Mouse (Mus musculus): ENCODE results near the gene Olfr693. TPM values are rescaled to one million over a fixed set of nuclear protein-coding genes. Genes with fewer than 3 reads are reported as not detected.
"Not testable (repeated sequence)": the region's sequence is repeated elsewhere in the genome, so short reads cannot be mapped to it uniquely, and the experiment has no call there.

Gene Olfr693
- polyA plus RNA-seq (2014; fragmentation: Nextera tagmentation; extraction: Ambion mirVana), result not detected in 2 replicates

- Histone ChIP-seq H3K36me3 (ENCODE audit: control insufficient read depth, insufficient read depth, low read length) (no peaks in the 10 kb centered on the region), H3K4me3 (ENCODE audit: low read depth, low read length) (no peak within 1 kb of the TSS), H3K27ac (ENCODE audit: low read depth, low read length) (no peak within 1 kb of the TSS), H3K4me1 (ENCODE audit: control insufficient read depth, insufficient read depth, low read length) (no peaks in the 10 kb centered on the region), H3K27me3 (ENCODE audit: control insufficient read depth, insufficient read depth, low read length) (no peaks in the 10 kb centered on the region), H3K9me3 (ENCODE audit: control insufficient read depth, low read length) (no peaks in the 10 kb centered on the region), H3K4me2 (no peak within 1 kb of the TSS), H3K9ac (ENCODE audit: low read length) (no peak within 1 kb of the TSS)
- ATAC-seq (ENCODE audit: low FRiP score) (no peak), DNase-seq (ENCODE audit: low spot score, missing footprints) (no peak)
Observed at GRCm38 (mm10) chr7:106680484-106680883, at the start of gene Olfr693. Olfr693 (minus strand) TSS chr7:106680584.

GRCm38 (mm10) chr7:106725654-106726053, 45.3 kb upstream of the Olfr693 start:
- H3K4me2 ChIP-seq; ATAC-seq (ENCODE audit: low FRiP score); H3K9me3 ChIP-seq (ENCODE audit: control insufficient read depth, low read length); H3K27ac ChIP-seq (ENCODE audit: low read depth, low read length); H3K36me3 ChIP-seq (ENCODE audit: control insufficient read depth, insufficient read depth, low read length); DNase-seq (ENCODE audit: low spot score, missing footprints); H3K9ac ChIP-seq (ENCODE audit: low read length); H3K4me1 ChIP-seq (ENCODE audit: control insufficient read depth, insufficient read depth, low read length); H3K27me3 ChIP-seq (ENCODE audit: control insufficient read depth, insufficient read depth, low read length); H3K4me3 ChIP-seq (ENCODE audit: low read depth, low read length): not testable (repeated sequence)
- 88% methylated on average over 2 of the region's 2 CpGs for WGBS

GRCm38 (mm10) chr7:106716296-106716695, 35.9 kb upstream of the Olfr693 start, which contains the start of gene Olfr695:
Olfr695 (minus strand) TSS chr7:106716396.
- no peaks in the 10 kb centered on the region for H3K27me3 ChIP-seq (ENCODE audit: control insufficient read depth, insufficient read depth, low read length)
- H3K4me2 ChIP-seq, result no peak within 1 kb of the TSS
- no peaks in the 10 kb centered on the region for H3K9me3 ChIP-seq (ENCODE audit: control insufficient read depth, low read length)
- no peak within 1 kb of the TSS for H3K9ac ChIP-seq (ENCODE audit: low read length)
- DNase-seq (ENCODE audit: low spot score, missing footprints) (no peak), ATAC-seq (ENCODE audit: low FRiP score) (no peak)
- H3K4me1 ChIP-seq (ENCODE audit: control insufficient read depth, insufficient read depth, low read length), result no peaks in the 10 kb centered on the region
- no peaks in the 10 kb centered on the region for H3K36me3 ChIP-seq (ENCODE audit: control insufficient read depth, insufficient read depth, low read length)
- H3K4me3 ChIP-seq (ENCODE audit: low read depth, low read length), result no peak within 1 kb of the TSS
- no peak within 1 kb of the TSS for H3K27ac ChIP-seq (ENCODE audit: low read depth, low read length)

GRCm38 (mm10) chr7:106711463-106711862, 31.1 kb upstream of the Olfr693 start:
- no peak for DNase-seq (ENCODE audit: low spot score, missing footprints)
- H3K4me2 ChIP-seq, result no peak overlapping the region
- H3K4me1 ChIP-seq (ENCODE audit: control insufficient read depth, insufficient read depth, low read length), result no peaks in the 10 kb centered on the region
- WGBS, result 87% methylated on average over 6 of the region's 6 CpGs
- no peak for ATAC-seq (ENCODE audit: low FRiP score)
- H3K27me3 ChIP-seq (ENCODE audit: control insufficient read depth, insufficient read depth, low read length), result no peaks in the 10 kb centered on the region
- no peaks in the 10 kb centered on the region for H3K36me3 ChIP-seq (ENCODE audit: control insufficient read depth, insufficient read depth, low read length)
- H3K9ac ChIP-seq (ENCODE audit: low read length), result no peak overlapping the region
- H3K27ac ChIP-seq (ENCODE audit: low read depth, low read length), result no peak overlapping the region
- H3K9me3 ChIP-seq (ENCODE audit: control insufficient read depth, low read length), result no peaks in the 10 kb centered on the region
- no peak overlapping the region for H3K4me3 ChIP-seq (ENCODE audit: low read depth, low read length)

GRCm38 (mm10) chr7:106707705-106708104, 27.3 kb upstream of the Olfr693 start:
- H3K9me3 ChIP-seq (ENCODE audit: control insufficient read depth, low read length); H3K9ac ChIP-seq (ENCODE audit: low read length); ATAC-seq (ENCODE audit: low FRiP score); H3K36me3 ChIP-seq (ENCODE audit: control insufficient read depth, insufficient read depth, low read length); H3K27ac ChIP-seq (ENCODE audit: low read depth, low read length); H3K4me1 ChIP-seq (ENCODE audit: control insufficient read depth, insufficient read depth, low read length); H3K4me3 ChIP-seq (ENCODE audit: low read depth, low read length); H3K4me2 ChIP-seq; DNase-seq (ENCODE audit: low spot score, missing footprints); H3K27me3 ChIP-seq (ENCODE audit: control insufficient read depth, insufficient read depth, low read length): not testable (repeated sequence)
- 84% methylated on average over 10 of the region's 10 CpGs for WGBS

GRCm38 (mm10) chr7:106696891-106697290, 16.5 kb upstream of the Olfr693 start:
- no peak overlapping the region for H3K9ac ChIP-seq (ENCODE audit: low read length)
- DNase-seq (ENCODE audit: low spot score, missing footprints), result no peak
- ATAC-seq (ENCODE audit: low FRiP score), result no peak
- no peak overlapping the region for H3K4me2 ChIP-seq
- H3K4me1 ChIP-seq (ENCODE audit: control insufficient read depth, insufficient read depth, low read length), result no peaks in the 10 kb centered on the region
- no peak overlapping the region for H3K27ac ChIP-seq (ENCODE audit: low read depth, low read length)
- no peaks in the 10 kb centered on the region for H3K36me3 ChIP-seq (ENCODE audit: control insufficient read depth, insufficient read depth, low read length)
- H3K27me3 ChIP-seq (ENCODE audit: control insufficient read depth, insufficient read depth, low read length), result no peaks in the 10 kb centered on the region
- no peak overlapping the region for H3K4me3 ChIP-seq (ENCODE audit: low read depth, low read length)
- 78% methylated on average over 1 of the region's 1 CpGs for WGBS
- peaks cover 2% of the 10 kb centered on the region; the same call in 1 of the 2 replicates for H3K9me3 ChIP-seq (ENCODE audit: control insufficient read depth, low read length)

GRCm38 (mm10) chr7:106692976-106693375, 12.6 kb upstream of the Olfr693 start:
- Histone ChIP-seq H3K4me1 (ENCODE audit: control insufficient read depth, insufficient read depth, low read length) (no peaks in the 10 kb centered on the region), H3K9me3 (ENCODE audit: control insufficient read depth, low read length) (no peaks in the 10 kb centered on the region), H3K27me3 (ENCODE audit: control insufficient read depth, insufficient read depth, low read length) (no peaks in the 10 kb centered on the region), H3K27ac (ENCODE audit: low read depth, low read length) (no peak overlapping the region), H3K36me3 (ENCODE audit: control insufficient read depth, insufficient read depth, low read length) (no peaks in the 10 kb centered on the region), H3K4me3 (ENCODE audit: low read depth, low read length) (no peak overlapping the region), H3K4me2 (no peak overlapping the region), H3K9ac (ENCODE audit: low read length) (no peak overlapping the region)
- ATAC-seq (ENCODE audit: low FRiP score) (no peak), DNase-seq (ENCODE audit: low spot score, missing footprints) (no peak)
- WGBS, result 88% methylated on average over 3 of the region's 3 CpGs

- H3K4me1 ChIP-seq (ENCODE audit: control insufficient read depth, insufficient read depth, low read length), result no peaks in the 10 kb centered on the region
- H3K9me3 ChIP-seq (ENCODE audit: control insufficient read depth, low read length), result no peaks in the 10 kb centered on the region
- WGBS, result 97% methylated on average over 1 of the region's 1 CpGs
- H3K36me3 ChIP-seq (ENCODE audit: control insufficient read depth, insufficient read depth, low read length), result no peaks in the 10 kb centered on the region
- no peak within 1 kb of the TSS for H3K27ac ChIP-seq (ENCODE audit: low read depth, low read length)
- H3K9ac ChIP-seq (ENCODE audit: low read length), result no peak within 1 kb of the TSS
- DNase-seq (ENCODE audit: low spot score, missing footprints) (no peak), ATAC-seq (ENCODE audit: low FRiP score) (no peak)
- no peak within 1 kb of the TSS for H3K4me2 ChIP-seq
- no peaks in the 10 kb centered on the region for H3K27me3 ChIP-seq (ENCODE audit: control insufficient read depth, insufficient read depth, low read length)
- H3K4me3 ChIP-seq (ENCODE audit: low read depth, low read length), result no peak within 1 kb of the TSS
Observed at GRCm38 (mm10) chr7:106691714-106692113, 11.3 kb upstream of the Olfr693 start, which contains the start of gene Olfr694. Olfr694 (minus strand) TSS chr7:106691814.

GRCm38 (mm10) chr7:106685382-106685781, 5.0 kb upstream of the Olfr693 start:
- Histone ChIP-seq H3K27me3 (ENCODE audit: control insufficient read depth, insufficient read depth, low read length) (no peaks in the 10 kb centered on the region), H3K9ac (ENCODE audit: low read length) (no peak overlapping the region), H3K4me3 (ENCODE audit: low read depth, low read length) (no peak overlapping the region), H3K4me2 (no peak overlapping the region), H3K27ac (ENCODE audit: low read depth, low read length) (no peak overlapping the region), H3K9me3 (ENCODE audit: control insufficient read depth, low read length) (no peaks in the 10 kb centered on the region), H3K36me3 (ENCODE audit: control insufficient read depth, insufficient read depth, low read length) (no peaks in the 10 kb centered on the region), H3K4me1 (ENCODE audit: control insufficient read depth, insufficient read depth, low read length) (no peaks in the 10 kb centered on the region)
- WGBS, result 86% methylated on average over 2 of the region's 2 CpGs
- no peak for DNase-seq (ENCODE audit: low spot score, missing footprints)
- ATAC-seq (ENCODE audit: low FRiP score), result no peak

- Histone ChIP-seq H3K4me2 (no peak overlapping the region), H3K36me3 (ENCODE audit: control insufficient read depth, insufficient read depth, low read length) (no peaks in the 10 kb centered on the region), H3K9ac (ENCODE audit: low read length) (no peak overlapping the region), H3K4me1 (ENCODE audit: control insufficient read depth, insufficient read depth, low read length) (no peaks in the 10 kb centered on the region), H3K27me3 (ENCODE audit: control insufficient read depth, insufficient read depth, low read length) (no peaks in the 10 kb centered on the region), H3K4me3 (ENCODE audit: low read depth, low read length) (no peak overlapping the region), H3K9me3 (ENCODE audit: control insufficient read depth, low read length) (no peaks in the 10 kb centered on the region), H3K27ac (ENCODE audit: low read depth, low read length) (no peak overlapping the region)
- DNase-seq (ENCODE audit: low spot score, missing footprints) (no peak), ATAC-seq (ENCODE audit: low FRiP score) (no peak)
Observed at GRCm38 (mm10) chr7:106652344-106652652, 28.1 kb downstream of the Olfr693 start.
